Mouse (Mus musculus): ENCODE data around the gene Cxcr5. TPM values are rescaled to one million over a fixed set of nuclear protein-coding genes. Genes with fewer than 3 reads are reported as not detected.

Cxcr5 gene
- total RNA-seq, 2 experiments from 2014 or later = 0.22 to 0.47 TPM

Other genes with a start within 250 kb of the Cxcr5 start
- gene C2cd2l, start 241.6 kb downstream of the Cxcr5 start, total RNA-seq (2021) = 10 to 100 TPM; 14.0 to 14.2 TPM
- 10 to 100 TPM; 18.6 to 22.4 TPM for gene Dpagt1, start 235.9 kb downstream of the Cxcr5 start, total RNA-seq (2021)
- gene H2afx, start 227.2 kb downstream of the Cxcr5 start, total RNA-seq (2021) = 10 to 100 TPM; 13.3 to 13.6 TPM
- 10 to 100 TPM; 41.1 to 49.8 TPM for gene Hmbs, start 217.6 kb downstream of the Cxcr5 start, total RNA-seq (2021)
- 10 to 100 TPM; 16.8 to 18.8 TPM for gene Vps11, start 200.2 kb downstream of the Cxcr5 start, total RNA-seq (2021)
- 10 to 100 TPM; 46.0 to 68.1 TPM for gene Hyou1, start 182.4 kb downstream of the Cxcr5 start, total RNA-seq (2021)
- gene Slc37a4, start 165.0 kb downstream of the Cxcr5 start, total RNA-seq (2021) = 10 to 100 TPM; 21.5 to 24.0 TPM
- gene Rps25, start 154.7 kb downstream of the Cxcr5 start, total RNA-seq (2021) = 100 to 1,000 TPM; 793 to 858 TPM
- 10 to 100 TPM; 33.0 to 36.3 TPM for gene Trappc4, start 154.3 kb downstream of the Cxcr5 start, total RNA-seq (2021)
- 1 to 10 TPM; 8.1 to 8.8 TPM for gene Ccdc84, start 143.3 kb downstream of the Cxcr5 start, total RNA-seq (2021)
- not detected for gene Foxr1, start 120.7 kb downstream of the Cxcr5 start, total RNA-seq (2021)
- not detected for gene Upk2, start 106.9 kb downstream of the Cxcr5 start, total RNA-seq (2021)
- gene Bcl9l, start 79.1 kb downstream of the Cxcr5 start, total RNA-seq (2021) = 10 to 100 TPM; 44.6 to 59.4 TPM
- 10 to 100 TPM; 82.0 to 85.0 TPM for gene Ddx6, start 43.0 kb upstream of the Cxcr5 start, total RNA-seq (2021)
- gene Treh, start 111.4 kb upstream of the Cxcr5 start, total RNA-seq (2021) = not detected
- gene Phldb1, start 173.3 kb upstream of the Cxcr5 start, total RNA-seq (2021) = 100 to 1,000 TPM; 110 to 140 TPM
- 10 to 100 TPM; 84.4 to 89.0 TPM for gene Arcn1, start 206.0 kb upstream of the Cxcr5 start, total RNA-seq (2021)
- gene Ift46, start 206.0 kb upstream of the Cxcr5 start, total RNA-seq (2021) = 10 to 100 TPM; 27.2 to 41.2 TPM
- gene Tmem25, start 237.4 kb upstream of the Cxcr5 start, total RNA-seq (2021) = 10 to 100 TPM in 1 of 2 experiments, 1 to 10 TPM in 1; 9.6 to 10.9 TPM
- under 1 TPM in 1 of 2 experiments, not detected in 1; 0.41 TPM for gene Ttc36, start 241.2 kb upstream of the Cxcr5 start, total RNA-seq (2021)

All from heart, postnatal 36 days (tissue).